Mouse (Mus musculus): Measurements from ENCODE around the gene Fam171b. TPM values are rescaled to one million over a fixed set of nuclear protein-coding genes. Genes with fewer than 3 reads are reported as not detected.

The Fam171b gene
- polyA plus RNA-seq, 1 experiment from 2014 or later: 24.3 TPM

Other genes starting within 250 kb of the Fam171b start
- 129 and 142 TPM in 2 replicates for gene Zc3h15, start 168.2 kb upstream of the Fam171b start, polyA plus RNA-seq (2016; fragmentation: Nextera tagmentation; extraction: Ambion mirVana)
- gene Itgav, start 88.2 kb upstream of the Fam171b start, polyA plus RNA-seq (2016; fragmentation: Nextera tagmentation; extraction: Ambion mirVana): 28.8 and 29.2 TPM in 2 replicates
- not detected in 2 replicates for gene Zswim2, start 128.6 kb downstream of the Fam171b start, polyA plus RNA-seq (2016; fragmentation: Nextera tagmentation; extraction: Ambion mirVana)
- not detected in 2 replicates for gene Gm13698, start 143.1 kb downstream of the Fam171b start, polyA plus RNA-seq (2016; fragmentation: Nextera tagmentation; extraction: Ambion mirVana)
- gene Gm13693, start 148.9 kb downstream of the Fam171b start, polyA plus RNA-seq (2016; fragmentation: Nextera tagmentation; extraction: Ambion mirVana): not detected in 2 replicates
- not detected in 2 replicates for gene Gm13695, start 154.7 kb downstream of the Fam171b start, polyA plus RNA-seq (2016; fragmentation: Nextera tagmentation; extraction: Ambion mirVana)
- gene Gm13696, start 160.5 kb downstream of the Fam171b start, polyA plus RNA-seq (2016; fragmentation: Nextera tagmentation; extraction: Ambion mirVana): not detected in 2 replicates
- gene Gm13694, start 166.3 kb downstream of the Fam171b start, polyA plus RNA-seq (2016; fragmentation: Nextera tagmentation; extraction: Ambion mirVana): not detected in 2 replicates
- gene Gm13697, start 172.1 kb downstream of the Fam171b start, polyA plus RNA-seq (2016; fragmentation: Nextera tagmentation; extraction: Ambion mirVana): not detected in 2 replicates
- not detected in 2 replicates for gene Gm13691, start 177.9 kb downstream of the Fam171b start, polyA plus RNA-seq (2016; fragmentation: Nextera tagmentation; extraction: Ambion mirVana)

Data from midbrain, embryonic 10.5 days (tissue).